Mouse (Mus musculus) CH12.LX (cell line): ENCODE measurements around the gene Lrch2. TPM values are rescaled to one million over a fixed set of nuclear protein-coding genes. Genes with fewer than 3 reads are reported as not detected.

Experiments
- DNase-seq: peaks from one replicate; pipeline ENCODE4 v3.0.0-alpha.2; 2013; ENCODE audit errors: extremely low read depth
- H3K27ac ChIP-seq: 2 replicates; pipeline ENCODE4 v1.5.1; 2012; ENCODE audit warnings: low read depth, mild to moderate bottlenecking, control low read depth, moderate library complexity; ENCODE audit not compliant: insufficient read depth
- H3K27me3 ChIP-seq: replicated peaks from 2 replicates; pipeline ENCODE3; 2012; ENCODE audit warnings: inconsistent platforms
- H3K36me3 ChIP-seq, 2 experiments: replicated peaks in 1 of 2; 2 replicates each; pipeline versions ENCODE3 to v1.6.1; 2012; ENCODE audit warnings: inconsistent platforms in 1 of 2, low read length in 1 of 2, mild to moderate bottlenecking in 1 of 2, mixed read lengths in 1 of 2, moderate library complexity in 1 of 2; ENCODE audit not compliant: control insufficient read depth in 1 of 2, insufficient read depth in 1 of 2
- H3K4me1 ChIP-seq, 2 experiments: 2 replicates each; pipeline ENCODE4 v1.6.1; 2012; ENCODE audit warnings: inconsistent platforms in 1 of 2, moderate library complexity in 1 of 2; ENCODE audit not compliant: insufficient read depth in 2 of 2, control insufficient read depth in 1 of 2
- H3K4me2 ChIP-seq: 2 replicates; pipeline ENCODE4 v1.6.1; 2012; ENCODE audit warnings: low read depth, mild to moderate bottlenecking, control low read depth; ENCODE audit not compliant: poor library complexity, insufficient read depth, severe bottlenecking
- H3K4me3 ChIP-seq, 3 experiments: fragments of 150-350 bp in 1 of 3; sonication (generic) in 1 of 3; replicated peaks in 1 of 3; 2 replicates each; pipeline versions ENCODE3 to v1.5.1; 2011 to 2012; ENCODE audit warnings: low read depth in 2 of 3, low read length in 2 of 3, mild to moderate bottlenecking in 2 of 3, moderate library complexity in 2 of 3, control low read depth in 1 of 3, improper control_type of control experiment in 1 of 3, inconsistent platforms in 1 of 3, mixed read lengths in 1 of 3; ENCODE audit not compliant: poor library complexity in 1 of 3
- H3K79me2 ChIP-seq: replicated peaks from 2 replicates; pipeline ENCODE4 v1.6.1; 2012; ENCODE audit warnings: mild to moderate bottlenecking, moderate library complexity; ENCODE audit not compliant: control insufficient read depth, poor library complexity, insufficient read depth, severe bottlenecking; ENCODE audit errors: extremely low read depth
- H3K9ac ChIP-seq: 2 replicates; pipeline ENCODE4 v1.6.1; 2012; ENCODE audit warnings: low read depth, mild to moderate bottlenecking, control low read depth, moderate library complexity; ENCODE audit not compliant: insufficient read depth
- H3K9me3 ChIP-seq: replicated peaks from 2 replicates; pipeline ENCODE3; 2012; ENCODE audit warnings: low read length, inconsistent platforms, mixed read lengths
- BHLHE40 ChIP-seq: IDR thresholded peaks from 2 replicates; pipeline ENCODE4 v1.6.1; 2011; ENCODE audit warnings: mild to moderate bottlenecking, low read depth, low read length, improper control_type of control experiment
- CHD1 ChIP-seq: IDR thresholded peaks from 2 replicates; pipeline ENCODE4 v1.6.1; 2012; ENCODE audit warnings: low read depth, low read length, improper control_type of control experiment, inconsistent platforms
- CTCF ChIP-seq, 2 experiments: IDR thresholded peaks in 1 of 2; conservative IDR thresholded peaks in 1 of 2; 2 replicates each; pipeline ENCODE4 v1.5.1; 2011 to 2012; ENCODE audit warnings: low read depth in 2 of 2, low read length in 2 of 2, improper control_type of control experiment in 1 of 2, inconsistent platforms in 1 of 2, mild to moderate bottlenecking in 1 of 2, moderate library complexity in 1 of 2
- ELF1 ChIP-seq: IDR thresholded peaks from 2 replicates; pipeline ENCODE4 v1.6.1; 2014; ENCODE audit warnings: low read depth, mild to moderate bottlenecking, inconsistent platforms, low read length, improper control_type of control experiment
- EP300 ChIP-seq: IDR thresholded peaks from 2 replicates; pipeline ENCODE4 v1.6.1; 2011; ENCODE audit warnings: low read length, improper control_type of control experiment
- HCFC1 ChIP-seq: IDR thresholded peaks from 2 replicates; pipeline ENCODE4 v1.6.1; 2012; ENCODE audit warnings: low read depth, mild to moderate bottlenecking, inconsistent platforms, low read length, improper control_type of control experiment
- IRF4 ChIP-seq: IDR thresholded peaks from 2 replicates; pipeline ENCODE4 v1.6.1; 2014; ENCODE audit warnings: low read depth, mild to moderate bottlenecking, inconsistent platforms, low read length, improper control_type of control experiment
- JUN ChIP-seq: IDR thresholded peaks from 2 replicates; pipeline ENCODE4 v1.6.1; 2011; ENCODE audit warnings: low read depth, mild to moderate bottlenecking, low read length, improper control_type of control experiment, moderate library complexity; ENCODE audit not compliant: insufficient read depth
- MAFK ChIP-seq: IDR thresholded peaks from 2 replicates; pipeline ENCODE4 v1.6.1; 2011; ENCODE audit warnings: low read length, improper control_type of control experiment; ENCODE audit not compliant: insufficient replicate concordance
- MEF2A ChIP-seq: IDR thresholded peaks from 2 replicates; pipeline ENCODE4 v1.6.1; 2014; ENCODE audit warnings: low read depth, mild to moderate bottlenecking, inconsistent platforms, low read length, improper control_type of control experiment, borderline replicate concordance
- NRF1 ChIP-seq: IDR thresholded peaks from 2 replicates; pipeline ENCODE4 v1.6.1; 2014; ENCODE audit warnings: low read depth, mild to moderate bottlenecking, inconsistent platforms, low read length, improper control_type of control experiment, moderate library complexity
- POLR2AphosphoS2 ChIP-seq: IDR thresholded peaks from 2 replicates; pipeline ENCODE4 v1.6.1; 2011; ENCODE audit warnings: low read depth, low read length, improper control_type of control experiment
- RAD21 ChIP-seq: IDR thresholded peaks from 2 replicates; pipeline ENCODE4 v1.6.1; 2011; ENCODE audit warnings: low read depth, mild to moderate bottlenecking, low read length, improper control_type of control experiment, moderate library complexity
- TCF12 ChIP-seq: IDR thresholded peaks from 2 replicates; pipeline ENCODE4 v1.6.1; 2014; ENCODE audit warnings: low read depth, mild to moderate bottlenecking, inconsistent platforms, low read length, improper control_type of control experiment
- USF1 ChIP-seq: IDR thresholded peaks from 2 replicates; pipeline ENCODE4 v1.6.1; 2014; ENCODE audit warnings: low read depth, mild to moderate bottlenecking, inconsistent platforms, low read length, improper control_type of control experiment
- USF2 ChIP-seq: conservative IDR thresholded peaks from 2 replicates; pipeline ENCODE4 v1.6.1; 2011; ENCODE audit warnings: low read depth, low read length, improper control_type of control experiment
- ZC3H11A ChIP-seq: IDR thresholded peaks from 2 replicates; pipeline ENCODE4 v1.6.1; 2012; ENCODE audit warnings: low read depth, mild to moderate bottlenecking, inconsistent platforms, low read length, improper control_type of control experiment
- ZKSCAN1 ChIP-seq: IDR thresholded peaks from 2 replicates; pipeline ENCODE4 v1.6.1; 2012; ENCODE audit warnings: low read depth, inconsistent platforms, low read length, improper control_type of control experiment, borderline replicate concordance
- dilution Hi-C: fragments of 300-500 bp; cut with MboI; formaldehyde crosslinking; loops from 2 replicates; pipeline ENCODE4 v1.14.3; 2020; ENCODE audit warnings: low sequenced_read_pairs; ENCODE audit not compliant: extremely low pct_unique_long_range_greater_than_20kb, extremely low pct_ligation_motif_present
- in situ Hi-C: fragments of 300-500 bp; cut with MboI; formaldehyde crosslinking; loops from 3 replicates; pipeline ENCODE4 v1.14.3; 2019; ENCODE audit warnings: low sequenced_read_pairs, low pct_ligation_motif_present, low pct_unique_long_range_greater_than_20kb, mixed read lengths
- polyA plus RNA-seq: library from polyadenylated mRNA; unstranded; fragments of >175 nt; gene quantifications from 2 replicates; pipeline ENCODE4 v1.2.1, GENCODE M21; 2012; ENCODE audit warnings: low read depth; ENCODE audit not compliant: insufficient read length
- total RNA-seq, 2 experiments: library from RNA; depleted of rRNA; stranded (reverse); fragments of 300-350 nt in 1 of 2; fragments of >200 nt in 1 of 2; gene quantifications; 2 replicates each; pipeline ENCODE4 v1.2.3; 2012 to 2014

The Lrch2 gene
- total and polyA plus RNA-seq, 3 experiments, result not detected

DNA sequence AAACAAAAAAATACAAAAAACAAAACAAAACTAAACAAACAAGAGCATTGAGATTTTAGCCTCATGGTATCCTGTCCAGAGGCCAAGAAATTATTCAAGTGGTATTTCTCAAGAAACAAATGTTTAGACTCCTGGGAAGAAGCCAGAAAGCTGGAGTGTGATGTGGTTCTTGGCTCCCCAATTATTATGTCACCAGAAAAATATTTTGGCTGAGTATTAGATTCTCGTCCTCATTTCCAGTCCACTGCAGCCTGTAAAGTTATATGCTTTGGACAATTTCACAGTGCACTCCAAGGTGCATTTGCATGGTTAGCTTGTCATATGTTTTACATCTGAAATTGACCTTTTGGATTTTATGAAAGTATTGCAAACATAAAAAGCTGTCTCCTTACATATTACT, 124.1 kb downstream of the Lrch2 start:
- no peaks in the 10 kb centered on the region for H3K9me3 ChIP-seq
- no peaks in the 10 kb centered on the region for H3K36me3 ChIP-seq
- no peak for DNase-seq
- H3K4me3 ChIP-seq, result no peak overlapping the region
- no peaks in the 10 kb centered on the region for H3K79me2 ChIP-seq
- no peak overlapping the region for H3K9ac ChIP-seq
- H3K4me1 ChIP-seq, result no peaks in the 10 kb centered on the region
- H3K4me2 ChIP-seq, result no peak overlapping the region
- dilution Hi-C loops, result no loop called here
- TF ChIP-seq HCFC1 (no peak), USF2 (no peak), ZC3H11A (no peak), POLR2AphosphoS2 (no peak), CHD1 (no peak), IRF4 (no peak), USF1 (no peak), CTCF (conservative IDR thresholded peaks at IDR 0.05 in 1 of 2, IDR thresholded peaks at IDR 0.05 in 1 of 2; ENCODE audit: low read depth in 2 of 2, low read length in 2 of 2) (no peak), RAD21 (no peak), ELF1 (no peak), MAFK (no peak), BHLHE40 (no peak), EP300 (no peak), ZKSCAN1 (no peak)
- no peak overlapping the region for H3K27ac ChIP-seq
- no peaks in the 10 kb centered on the region for H3K27me3 ChIP-seq
- in situ Hi-C loops, result no loop called here

DNA sequence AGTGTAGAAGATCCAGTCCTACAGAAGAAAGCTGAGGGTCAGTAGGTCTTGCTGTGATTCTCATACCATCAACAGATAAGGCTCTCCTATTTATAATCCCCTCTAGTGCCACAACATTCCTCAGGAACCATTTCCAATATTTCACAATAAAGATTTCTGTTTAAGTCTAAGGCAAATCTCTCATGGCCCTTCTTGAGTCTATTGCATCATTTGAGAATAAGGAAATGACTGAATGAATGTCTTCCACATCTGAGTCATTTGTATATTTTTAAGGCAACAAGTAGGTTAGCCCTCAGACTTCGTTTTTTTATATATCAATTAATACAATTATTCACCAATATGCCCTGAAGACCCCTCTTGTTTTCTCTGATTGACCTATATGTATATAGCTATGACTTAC, 124.8 kb downstream of the Lrch2 start, which contains the start of gene Il13ra2:
Gene Il13ra2, minus strand, starts transcription at position 64 of the 400 bp plus-strand sequence.
- in situ Hi-C loops, result no loop called here

More for the DNA sequence above, 124.8 kb downstream of the Lrch2 start, which contains the start of gene Il13ra2:
- H3K79me2 ChIP-seq, result no peaks in the 10 kb centered on the region
- H3K4me1 ChIP-seq, result no peaks in the 10 kb centered on the region
- no peak within 1 kb of the TSS for H3K27ac ChIP-seq
- no peak within 1 kb of the TSS for H3K9ac ChIP-seq
- H3K4me2 ChIP-seq, result no peak within 1 kb of the TSS
- H3K36me3 ChIP-seq, result no peaks in the 10 kb centered on the region
- dilution Hi-C loops, result no loop called here
- no peak for DNase-seq
- TF ChIP-seq TCF12 (no peak), MEF2A (no peak), NRF1 (no peak), JUN (no peak)
- no peaks in the 10 kb centered on the region for H3K27me3 ChIP-seq
- H3K4me3 ChIP-seq, result no peak within 1 kb of the TSS
- no peaks in the 10 kb centered on the region for H3K9me3 ChIP-seq

Other genes with a start within 250 kb of the Lrch2 start
- not detected in 2 replicates for gene Il13ra2, start 124.9 kb downstream of the Lrch2 start, total RNA-seq (2012; rRNA removed)
- not detected in 2 replicates for gene Il13ra2, start 124.9 kb downstream of the Lrch2 start, total RNA-seq (2014; rRNA removed)
- gene Il13ra2, start 124.9 kb downstream of the Lrch2 start, polyA plus RNA-seq, result not detected in 2 replicates
- gene Vmn1r239-ps, start 100.4 kb downstream of the Lrch2 start, total RNA-seq (2012; rRNA removed), result not detected in 2 replicates
- not detected in 2 replicates for gene Vmn1r239-ps, start 100.4 kb downstream of the Lrch2 start, total RNA-seq (2014; rRNA removed)
- gene Vmn1r239-ps, start 100.4 kb downstream of the Lrch2 start, polyA plus RNA-seq, result not detected in 2 replicates
- not detected in 2 replicates for gene Gm15128, start 211.9 kb upstream of the Lrch2 start, total RNA-seq (2012; rRNA removed)
- not detected in 2 replicates for gene Gm15128, start 211.9 kb upstream of the Lrch2 start, total RNA-seq (2014; rRNA removed)
- gene Gm15128, start 211.9 kb upstream of the Lrch2 start, polyA plus RNA-seq, result not detected in 2 replicates